Mouse (Mus musculus): Measurements from ENCODE around the gene Stt3b. TPM values are rescaled to one million over a fixed set of nuclear protein-coding genes. Genes with fewer than 3 reads are reported as not detected.

The Stt3b gene
- 14.7 and 37.2 TPM in 2 replicates for polyA plus RNA-seq (2012; ENCODE audit: insufficient read depth, low replicate concordance)

GRCm38 (mm10) chr9:115310346-115311222 is at the start of gene Stt3b:
Gene Stt3b (minus strand): TSS chr9:115310421.
- H3K4me1 ChIP-seq = peaks cover 50% of the 10 kb centered on the region
- no peaks in the 10 kb centered on the region for H3K27me3 ChIP-seq (replicated peaks)
- H3K9me3 ChIP-seq = no peaks in the 10 kb centered on the region
- peak within 1 kb of the TSS; percentile 99 for H3K4me3 ChIP-seq (replicated peaks)
- TF ChIP-seq FLI1 (IDR thresholded peaks at IDR 0.05; ENCODE audit: low read length) = no peak
- no peak for TF ChIP-seq GATA1 (IDR thresholded peaks at IDR 0.05; ENCODE audit: borderline replicate concordance, low read length)
- H3K36me3 ChIP-seq (replicated peaks; ENCODE audit: low read length) = no peaks in the 10 kb centered on the region

GRCm38 (mm10) chr9:115358421-115358820 is 48.2 kb upstream of the Stt3b start:
- Histone ChIP-seq H3K27me3 (replicated peaks) (peaks cover 3% of the 10 kb centered on the region), H3K9me3 (peaks cover 10% of the 10 kb centered on the region), H3K4me1 (peaks cover 17% of the 10 kb centered on the region), H3K36me3 (replicated peaks; ENCODE audit: low read length) (peaks cover 4% of the 10 kb centered on the region), H3K4me3 (replicated peaks) (peak overlapping the region; percentile 5)
- TF ChIP-seq FLI1 (IDR thresholded peaks at IDR 0.05; ENCODE audit: low read length) (no peak), GATA1 (IDR thresholded peaks at IDR 0.05; ENCODE audit: borderline replicate concordance, low read length) (no peak)

- TF ChIP-seq FLI1 (IDR thresholded peaks at IDR 0.05; ENCODE audit: low read length) (no peak), GATA1 (IDR thresholded peaks at IDR 0.05; ENCODE audit: borderline replicate concordance, low read length) (no peak)
Measured at GRCm38 (mm10) chr9:115357996-115358395, 47.8 kb upstream of the Stt3b start.

GRCm38 (mm10) chr9:115356731-115357458 is 46.7 kb upstream of the Stt3b start:
- peaks cover 17% of the 10 kb centered on the region for H3K4me1 ChIP-seq
- H3K27me3 ChIP-seq (replicated peaks) = peaks cover 3% of the 10 kb centered on the region
- TF ChIP-seq GATA1 (IDR thresholded peaks at IDR 0.05; ENCODE audit: borderline replicate concordance, low read length) (no peak), FLI1 (IDR thresholded peaks at IDR 0.05; ENCODE audit: low read length) (no peak)
- H3K36me3 ChIP-seq (replicated peaks; ENCODE audit: low read length) = peaks cover 4% of the 10 kb centered on the region
- H3K4me3 ChIP-seq (replicated peaks) = no peak overlapping the region
- H3K9me3 ChIP-seq = peaks cover 10% of the 10 kb centered on the region

More at GRCm38 (mm10) chr9:115357996-115358395, 47.8 kb upstream of the Stt3b start:
- H3K36me3 ChIP-seq (replicated peaks; ENCODE audit: low read length) = peaks cover 4% of the 10 kb centered on the region
- peaks cover 17% of the 10 kb centered on the region for H3K4me1 ChIP-seq
- no peak overlapping the region for H3K4me3 ChIP-seq (replicated peaks)
- peaks cover 10% of the 10 kb centered on the region for H3K9me3 ChIP-seq
- peaks cover 3% of the 10 kb centered on the region for H3K27me3 ChIP-seq (replicated peaks)

GRCm38 (mm10) chr9:115355972-115356371 is 45.8 kb upstream of the Stt3b start:
- Histone ChIP-seq H3K27me3 (replicated peaks) (peaks cover 7% of the 10 kb centered on the region), H3K4me1 (peaks cover 15% of the 10 kb centered on the region), H3K4me3 (replicated peaks) (no peak overlapping the region), H3K9me3 (peaks cover 10% of the 10 kb centered on the region), H3K36me3 (replicated peaks; ENCODE audit: low read length) (peaks cover 4% of the 10 kb centered on the region)
- no peak for TF ChIP-seq FLI1 (IDR thresholded peaks at IDR 0.05; ENCODE audit: low read length)
- TF ChIP-seq GATA1 (IDR thresholded peaks at IDR 0.05; ENCODE audit: borderline replicate concordance, low read length) = no peak

GRCm38 (mm10) chr9:115349741-115350512 is 39.7 kb upstream of the Stt3b start:
- Histone ChIP-seq H3K4me1 (peaks cover 18% of the 10 kb centered on the region), H3K27me3 (replicated peaks) (peaks cover 45% of the 10 kb centered on the region), H3K36me3 (replicated peaks; ENCODE audit: low read length) (no peaks in the 10 kb centered on the region), H3K4me3 (replicated peaks) (no peak overlapping the region), H3K9me3 (no peaks in the 10 kb centered on the region)
- no peak for TF ChIP-seq FLI1 (IDR thresholded peaks at IDR 0.05; ENCODE audit: low read length)
- TF ChIP-seq GATA1 (IDR thresholded peaks at IDR 0.05; ENCODE audit: borderline replicate concordance, low read length) = no peak

GRCm38 (mm10) chr9:115349106-115349505 is 38.9 kb upstream of the Stt3b start:
- TF ChIP-seq GATA1 (IDR thresholded peaks at IDR 0.05; ENCODE audit: borderline replicate concordance, low read length) (no peak), FLI1 (IDR thresholded peaks at IDR 0.05; ENCODE audit: low read length) (no peak)
- Histone ChIP-seq H3K4me1 (peaks cover 16% of the 10 kb centered on the region), H3K4me3 (replicated peaks) (no peak overlapping the region)

GRCm38 (mm10) chr9:115344930-115345329 is 34.7 kb upstream of the Stt3b start:
- Histone ChIP-seq H3K4me3 (replicated peaks) (no peak overlapping the region), H3K9me3 (peaks cover 5% of the 10 kb centered on the region; the same call in 1 of the 2 replicates), H3K27me3 (replicated peaks) (peaks cover 56% of the 10 kb centered on the region), H3K4me1 (peaks cover 12% of the 10 kb centered on the region; the same call in 1 of the 2 replicates), H3K36me3 (replicated peaks; ENCODE audit: low read length) (no peaks in the 10 kb centered on the region)
- TF ChIP-seq FLI1 (IDR thresholded peaks at IDR 0.05; ENCODE audit: low read length) (no peak), GATA1 (IDR thresholded peaks at IDR 0.05; ENCODE audit: borderline replicate concordance, low read length) (no peak)

More at GRCm38 (mm10) chr9:115349106-115349505, 38.9 kb upstream of the Stt3b start:
- Histone ChIP-seq H3K9me3 (no peaks in the 10 kb centered on the region), H3K27me3 (replicated peaks) (peaks cover 49% of the 10 kb centered on the region), H3K36me3 (replicated peaks; ENCODE audit: low read length) (no peaks in the 10 kb centered on the region)

- H3K4me1 ChIP-seq = peaks cover under 1% of the 10 kb centered on the region; the same call in 1 of the 2 replicates
- TF ChIP-seq GATA1 (IDR thresholded peaks at IDR 0.05; ENCODE audit: borderline replicate concordance, low read length) (no peak), FLI1 (IDR thresholded peaks at IDR 0.05; ENCODE audit: low read length) (no peak)
- H3K4me3 ChIP-seq (replicated peaks) = no peak overlapping the region
- H3K9me3 ChIP-seq = peaks cover 5% of the 10 kb centered on the region; the same call in 1 of the 2 replicates
- no peaks in the 10 kb centered on the region for H3K36me3 ChIP-seq (replicated peaks; ENCODE audit: low read length)
- peaks cover 50% of the 10 kb centered on the region for H3K27me3 ChIP-seq (replicated peaks)
Measured at GRCm38 (mm10) chr9:115341576-115341975, 31.4 kb upstream of the Stt3b start.

All from megakaryocyte, embryonic 14.5 days (primary cell).